Mouse (Mus musculus): Measurements from ENCODE around the gene Sh3bgrl2.

Sh3bgrl2 gene

DNA sequence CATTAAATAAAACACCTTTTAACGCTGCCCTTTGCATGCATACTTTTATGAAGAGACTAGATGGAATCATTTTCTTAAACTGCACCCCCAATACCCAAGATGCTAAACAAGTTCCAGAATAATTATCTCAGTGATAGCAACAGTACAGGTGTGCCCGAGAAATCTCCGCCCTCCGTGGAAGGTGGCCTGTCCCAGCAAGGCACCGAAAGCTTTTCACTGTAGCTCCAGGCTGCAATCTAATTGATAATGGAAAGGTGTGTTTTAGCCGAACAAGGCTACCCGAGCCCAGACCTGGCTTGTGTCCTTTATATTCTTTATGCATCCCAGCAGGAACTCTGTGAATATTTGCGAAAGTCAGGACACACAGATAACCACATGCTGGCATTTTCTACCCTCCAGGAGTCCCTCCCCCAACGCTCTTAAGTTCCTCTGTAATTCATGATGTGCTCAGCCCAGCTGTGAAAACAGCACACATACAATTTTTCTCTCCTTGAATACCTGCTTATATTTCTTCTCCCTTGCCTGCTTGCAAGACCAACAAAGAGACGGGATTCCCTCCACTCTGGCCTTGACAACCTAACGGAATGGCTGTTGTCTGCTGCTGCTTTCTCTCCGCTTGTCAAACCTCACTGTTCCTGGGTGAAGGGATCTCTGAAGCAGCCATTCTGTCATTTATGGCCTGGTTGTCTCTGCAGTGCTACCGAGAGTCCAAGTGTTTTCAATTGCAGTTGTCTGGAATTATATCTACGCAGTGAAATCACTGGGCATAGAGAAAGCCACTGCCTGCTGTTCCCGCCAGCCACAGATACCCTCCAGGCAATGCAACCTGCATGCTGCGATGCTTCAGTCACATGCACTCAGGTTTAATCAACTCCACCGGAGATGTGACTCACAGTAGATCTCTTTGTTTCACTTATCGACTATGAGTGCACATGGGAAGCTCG, 80.8 kb downstream of the Sh3bgrl2 start:
- DNase-seq (ENCODE audit: low read depth, low spot score): no peak

DNA sequence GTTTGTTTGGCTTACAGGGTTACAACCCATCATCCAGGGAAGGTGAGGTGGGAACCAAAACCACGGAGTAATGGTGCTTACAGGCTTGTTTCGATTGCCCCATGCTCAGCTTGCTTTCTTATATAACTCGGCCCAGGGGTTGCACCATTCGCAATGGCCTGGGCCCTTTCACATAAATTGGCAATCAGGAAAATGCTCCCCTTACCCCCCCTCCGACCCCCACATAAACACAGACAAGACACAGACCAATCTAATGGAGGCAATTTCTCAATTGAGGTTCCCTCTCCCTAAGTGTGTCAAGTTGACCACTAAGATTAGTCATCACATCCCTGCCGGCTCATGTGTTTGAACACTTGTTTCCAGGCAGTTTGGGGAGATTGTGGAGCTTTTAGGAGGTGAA, 82.2 kb downstream of the Sh3bgrl2 start:
- no peak for DNase-seq (ENCODE audit: low read depth, low spot score)

DNA sequence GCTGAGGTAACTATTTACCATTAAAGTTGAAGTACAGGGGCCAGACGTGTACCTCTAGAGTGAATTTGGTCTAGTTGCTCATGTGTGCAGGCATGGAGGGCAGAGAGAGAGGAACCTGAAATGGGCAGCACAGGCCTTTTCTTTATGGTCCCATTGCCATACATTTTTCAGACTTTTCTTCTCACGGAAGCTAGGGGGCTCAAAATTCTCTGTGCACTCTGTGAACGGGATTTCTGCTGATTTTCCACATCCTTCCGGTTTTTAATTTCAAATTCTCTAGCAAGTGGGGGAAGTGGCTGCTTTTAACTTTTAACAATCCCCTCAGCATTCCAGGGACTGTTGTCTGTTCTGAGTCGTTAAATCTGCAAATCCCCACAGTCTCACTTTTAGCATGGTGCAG, 83.8 kb downstream of the Sh3bgrl2 start:
- DNase-seq (ENCODE audit: low read depth, low spot score): no peak

DNA sequence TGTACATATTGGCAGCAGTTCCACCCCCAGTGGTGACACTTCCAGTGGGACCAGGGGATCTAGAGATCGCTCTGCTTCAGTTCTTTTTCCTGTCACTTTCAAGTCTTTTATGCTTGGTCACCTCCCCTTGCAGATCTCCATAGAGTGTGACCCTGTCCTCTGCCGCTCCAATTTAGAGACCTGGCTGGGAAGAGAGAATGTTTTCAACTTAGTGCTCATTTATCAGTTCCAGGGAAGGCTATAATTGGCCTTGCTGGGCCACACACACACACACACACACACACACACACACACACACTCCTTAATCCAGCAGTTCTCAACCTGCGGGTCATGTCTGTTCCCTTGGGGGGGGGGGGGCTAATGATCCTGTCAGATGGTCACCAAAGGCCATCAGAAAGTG, 86.6 kb downstream of the Sh3bgrl2 start:
- no peak for DNase-seq (ENCODE audit: low read depth, low spot score)

DNA sequence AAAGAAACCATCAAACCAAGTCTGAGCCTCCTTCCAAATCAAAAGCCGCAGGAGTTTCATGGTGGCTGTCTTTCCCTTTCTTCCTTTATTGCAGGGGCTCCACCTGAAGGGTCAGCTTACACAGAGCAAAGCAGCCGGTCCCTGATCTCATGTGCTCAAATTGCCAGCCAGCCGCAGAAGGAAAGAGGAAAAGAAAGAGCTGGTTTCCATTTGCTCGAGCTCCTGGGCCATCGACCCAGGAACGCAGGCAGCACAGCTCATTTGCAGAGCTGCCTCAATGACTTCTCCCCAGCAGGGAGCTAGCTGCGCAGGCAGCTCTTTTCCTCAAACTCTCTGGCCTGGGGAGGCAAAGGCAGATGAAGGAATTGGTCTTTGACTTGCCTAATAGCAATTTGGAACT, 87.9 kb downstream of the Sh3bgrl2 start:
- DNase-seq (ENCODE audit: low read depth, low spot score): no peak

DNA sequence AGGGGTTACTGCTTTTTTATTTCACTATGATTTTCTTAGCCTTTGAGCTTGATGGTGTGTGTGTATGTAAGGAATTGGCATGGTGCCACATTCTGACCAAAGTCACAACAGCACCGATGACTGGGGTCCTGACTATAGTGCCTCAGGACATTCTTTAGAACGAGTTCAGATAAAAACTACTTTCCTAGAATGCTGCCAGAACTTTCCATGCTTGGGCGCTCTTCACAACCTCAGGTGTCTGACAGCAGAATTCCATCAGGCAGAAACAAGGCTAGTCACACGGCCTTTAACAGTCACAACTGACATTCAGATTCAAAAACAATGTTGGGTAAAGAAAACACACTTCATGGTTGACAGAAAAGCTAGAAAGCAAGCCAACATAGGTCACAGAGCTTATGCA, 95.0 kb downstream of the Sh3bgrl2 start:
- no peak for DNase-seq (ENCODE audit: low read depth, low spot score)

DNA sequence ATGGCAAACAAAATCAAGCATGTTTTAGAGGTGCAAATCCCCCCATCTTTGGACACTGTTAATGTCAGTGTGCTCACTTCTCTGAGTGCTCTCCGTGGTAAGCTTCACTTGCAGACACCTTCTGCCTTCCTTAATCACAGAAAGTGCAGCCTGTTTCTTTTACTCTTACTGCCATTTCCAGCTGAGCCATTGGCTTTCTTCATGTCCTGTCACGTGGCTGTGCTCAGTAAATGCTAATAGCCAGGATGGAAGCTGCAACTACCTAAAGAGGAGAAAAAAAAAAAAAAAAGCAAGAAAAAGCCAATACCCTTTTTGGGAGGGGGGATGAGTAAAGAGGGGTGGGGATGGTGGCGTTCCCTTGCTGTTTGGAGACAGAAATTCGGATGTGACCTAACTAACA, 95.7 kb downstream of the Sh3bgrl2 start:
- DNase-seq (ENCODE audit: low read depth, low spot score): no peak

DNA sequence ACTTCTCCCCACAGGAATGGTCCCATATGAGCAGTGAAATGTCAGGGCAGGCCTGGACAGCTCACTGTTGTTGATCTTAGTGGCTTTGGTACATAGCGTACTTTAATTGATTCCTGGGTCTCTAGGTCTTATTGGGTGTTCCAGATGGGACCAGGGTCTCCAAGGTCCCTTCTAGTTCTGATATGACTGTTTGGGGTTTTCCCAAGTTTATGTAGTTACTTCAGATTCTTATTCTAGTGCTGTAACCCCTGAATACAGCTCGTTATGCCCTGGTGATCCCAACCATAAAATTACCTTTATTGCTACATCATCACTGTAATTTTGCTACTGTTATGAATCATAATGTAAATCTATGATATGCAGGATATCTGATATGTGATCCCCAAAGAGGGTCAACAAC, 98.1 kb downstream of the Sh3bgrl2 start:
- no peak for DNase-seq (ENCODE audit: low read depth, low spot score)

DNA sequence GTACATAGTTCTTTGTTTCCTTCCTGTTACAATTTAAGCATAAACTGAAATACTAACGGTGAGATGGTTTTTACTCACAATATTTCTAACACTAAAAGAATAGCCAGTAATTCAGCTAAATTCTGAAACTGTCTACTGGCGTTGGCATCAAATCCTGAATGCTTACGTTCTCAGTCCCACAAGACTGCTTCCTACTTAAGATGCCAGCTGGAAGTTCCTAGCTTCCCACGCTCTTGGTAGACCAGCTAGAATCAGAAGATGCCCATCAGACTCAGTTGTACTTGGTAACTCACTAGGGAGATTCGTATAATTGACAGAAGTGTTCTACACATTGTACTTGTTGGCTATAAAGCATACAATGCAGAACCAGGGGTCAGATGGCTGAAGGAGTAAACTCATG, 98.6 kb downstream of the Sh3bgrl2 start:
- DNase-seq (ENCODE audit: low read depth, low spot score): no peak

DNA sequence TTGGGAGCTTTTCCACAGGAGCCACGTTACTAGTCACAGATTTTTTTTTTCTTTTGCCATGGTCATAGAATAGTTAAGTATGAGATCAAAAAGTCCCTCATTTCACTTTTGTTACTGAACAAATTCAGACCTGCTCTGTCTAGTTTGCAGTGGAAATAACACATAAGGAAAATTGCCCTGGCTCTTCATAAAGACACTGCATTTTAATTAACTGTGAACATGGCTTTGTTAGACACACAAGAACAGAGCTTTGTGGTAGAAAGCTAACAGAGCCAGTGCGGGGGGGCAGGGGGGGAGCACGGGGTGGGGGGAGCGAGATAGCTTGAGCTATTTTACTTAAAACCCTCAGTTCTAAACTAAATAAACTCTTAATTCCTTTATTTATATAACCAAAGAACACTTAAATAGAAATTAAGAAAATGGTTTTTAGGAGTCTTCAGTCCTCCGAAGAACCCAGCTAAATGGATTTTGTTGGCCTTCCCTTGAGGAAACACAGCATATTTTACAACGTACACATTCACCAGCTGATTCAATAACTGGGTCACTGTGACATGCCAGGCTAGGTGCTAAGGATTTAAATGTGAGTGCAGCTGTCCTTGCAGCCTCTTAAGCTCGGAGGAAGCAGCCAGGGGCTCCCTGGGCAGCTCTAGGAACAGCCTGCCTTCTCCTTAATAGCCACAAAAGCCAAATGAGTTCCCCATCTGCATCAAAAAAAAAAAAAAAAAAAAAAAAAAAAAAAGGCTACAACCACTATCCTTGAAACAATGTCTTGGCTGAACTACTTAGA, 100.0 kb downstream of the Sh3bgrl2 start:
- DNase-seq (ENCODE audit: low read depth, low spot score): no peak

DNA sequence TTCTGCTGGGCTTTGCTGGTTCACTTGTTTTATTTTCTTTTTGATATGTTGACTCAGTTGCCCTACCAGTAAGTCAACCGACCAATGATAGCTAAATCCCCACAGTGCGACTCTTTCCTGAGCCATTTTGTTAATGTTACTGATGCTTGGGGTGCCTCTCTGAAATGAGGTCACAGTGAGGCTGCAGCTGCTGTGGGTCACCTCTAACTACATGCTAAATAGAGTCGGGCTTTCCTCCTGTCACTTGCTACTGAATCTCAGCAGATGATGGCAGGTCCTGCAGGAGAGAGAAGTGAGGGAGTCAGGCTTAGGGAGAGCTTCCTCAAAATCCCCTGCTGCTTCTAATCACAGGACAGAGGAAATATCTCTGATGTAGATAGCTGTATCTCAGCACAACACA, 100.6 kb downstream of the Sh3bgrl2 start:
- DNase-seq (ENCODE audit: low read depth, low spot score): no peak

DNA sequence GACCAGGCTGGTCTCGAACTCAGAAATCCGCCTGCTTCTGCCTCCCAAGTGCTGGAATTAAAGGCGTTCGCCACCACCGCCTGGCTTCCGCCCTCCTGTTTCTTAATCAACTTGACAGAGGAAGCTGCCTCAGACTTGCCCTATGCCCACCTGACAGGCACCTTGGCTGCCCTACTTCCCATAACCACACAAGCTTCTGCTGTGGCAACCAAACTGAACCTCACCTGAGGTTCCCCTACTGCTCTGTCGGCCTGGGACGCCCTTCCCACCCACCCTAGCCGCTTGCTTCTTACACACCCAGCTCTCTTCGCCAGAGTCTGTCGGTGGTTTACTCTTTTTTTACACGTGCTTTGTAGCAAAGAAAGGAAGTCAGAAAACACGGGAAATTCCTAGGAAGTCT, 103.9 kb downstream of the Sh3bgrl2 start:
- DNase-seq (ENCODE audit: low read depth, low spot score): no peak

DNA sequence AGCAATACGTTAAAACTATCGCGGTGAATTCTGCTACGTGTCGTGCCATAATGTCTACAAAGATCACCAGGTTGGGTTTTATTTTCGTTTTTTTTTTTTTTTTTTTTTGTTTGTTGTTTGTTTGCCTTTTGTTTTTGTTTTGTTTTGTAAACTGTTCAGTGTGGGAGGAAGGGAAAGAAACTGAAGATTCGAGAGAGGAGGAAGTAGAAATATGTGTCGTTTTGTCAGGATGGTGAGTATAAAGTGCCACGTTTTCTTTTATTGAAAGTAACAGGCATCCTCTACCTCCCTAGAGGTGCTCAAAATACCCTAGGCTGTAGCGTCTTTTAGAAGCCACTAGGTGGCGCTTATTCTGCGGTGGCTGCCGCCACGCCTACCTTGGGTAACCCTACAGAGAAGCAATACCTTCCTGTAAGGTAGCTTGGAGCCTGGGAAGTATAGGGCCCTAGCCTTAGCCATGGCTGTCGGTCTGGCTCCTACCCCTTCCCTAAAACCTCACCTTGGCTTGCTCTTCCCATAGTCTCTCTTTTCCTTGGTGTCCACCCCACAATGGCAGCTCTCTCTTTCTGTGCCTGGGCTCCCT, 104.6 kb downstream of the Sh3bgrl2 start:
- DNase-seq (ENCODE audit: low read depth, low spot score): no peak

DNA sequence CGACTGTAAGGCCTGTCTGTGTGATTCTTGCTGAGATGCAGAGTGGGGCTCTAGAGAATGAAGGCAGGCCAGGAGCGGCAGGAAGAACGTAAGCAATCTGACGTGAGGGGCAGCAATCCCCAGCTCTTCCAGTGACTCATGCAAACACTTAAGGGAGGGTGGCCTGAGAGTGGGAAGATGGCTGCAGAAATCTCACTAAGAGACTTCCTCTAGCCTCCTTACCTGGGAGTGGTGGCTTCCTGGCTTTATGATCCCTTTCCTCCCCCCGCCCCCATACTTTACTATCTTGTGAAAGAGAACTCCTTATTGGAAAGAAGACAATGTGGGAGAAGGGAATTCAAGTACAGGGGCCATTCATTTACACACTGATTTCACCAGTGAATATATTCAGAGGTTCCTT, 106.5 kb downstream of the Sh3bgrl2 start:
- no peak for DNase-seq (ENCODE audit: low read depth, low spot score)

DNA sequence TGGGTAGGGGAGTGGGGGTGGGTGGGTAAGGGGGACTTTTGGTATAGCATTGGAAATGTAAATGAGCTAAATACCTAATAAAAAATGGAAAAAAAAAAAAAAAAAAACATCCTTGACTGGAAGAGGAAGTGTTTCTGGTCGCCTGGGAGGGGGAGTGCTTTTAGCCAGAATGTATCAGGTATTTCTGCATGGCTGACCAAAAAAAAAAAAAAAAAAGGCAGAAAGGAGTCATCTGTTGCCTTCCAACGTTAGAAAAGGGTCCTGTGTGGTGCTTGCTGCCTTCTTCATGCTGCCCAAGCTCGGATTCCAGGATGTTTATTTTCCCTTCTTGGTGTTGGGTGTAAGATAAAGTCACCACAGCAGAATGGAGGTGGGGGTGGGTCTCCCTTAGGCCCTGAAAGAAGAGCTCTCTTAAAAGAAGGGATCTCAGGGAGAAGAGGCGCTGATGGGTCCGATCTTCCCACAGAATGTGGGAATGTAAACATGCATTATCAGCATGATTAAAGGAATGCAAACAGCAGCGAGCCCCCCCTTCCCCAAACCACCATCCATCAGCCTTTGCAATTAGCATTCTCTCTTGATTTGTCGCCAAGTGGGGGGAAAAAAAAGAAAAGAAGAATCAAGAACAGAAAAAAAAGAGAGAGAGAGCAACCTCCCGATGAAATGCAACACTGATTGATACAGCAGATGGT, 109.0 kb downstream of the Sh3bgrl2 start:
- DNase-seq (ENCODE audit: low read depth, low spot score): no peak

DNA sequence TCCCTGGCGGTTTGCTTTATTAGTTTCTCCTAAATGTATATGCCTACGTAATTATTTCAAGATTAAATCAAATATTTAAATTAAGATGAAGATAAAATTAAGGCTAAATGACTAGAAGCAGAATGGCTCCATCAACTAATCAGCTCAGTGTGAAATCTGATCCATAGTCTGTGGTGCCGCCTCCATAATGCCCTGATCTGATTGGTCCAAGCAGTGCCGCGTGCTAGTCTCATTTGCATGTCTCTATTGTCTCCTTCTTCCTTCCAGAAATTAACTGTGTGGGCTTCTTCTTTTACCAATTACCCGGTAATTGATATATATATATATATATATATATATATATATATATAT, 109.5 kb downstream of the Sh3bgrl2 start:
- DNase-seq (ENCODE audit: low read depth, low spot score): no peak

DNA sequence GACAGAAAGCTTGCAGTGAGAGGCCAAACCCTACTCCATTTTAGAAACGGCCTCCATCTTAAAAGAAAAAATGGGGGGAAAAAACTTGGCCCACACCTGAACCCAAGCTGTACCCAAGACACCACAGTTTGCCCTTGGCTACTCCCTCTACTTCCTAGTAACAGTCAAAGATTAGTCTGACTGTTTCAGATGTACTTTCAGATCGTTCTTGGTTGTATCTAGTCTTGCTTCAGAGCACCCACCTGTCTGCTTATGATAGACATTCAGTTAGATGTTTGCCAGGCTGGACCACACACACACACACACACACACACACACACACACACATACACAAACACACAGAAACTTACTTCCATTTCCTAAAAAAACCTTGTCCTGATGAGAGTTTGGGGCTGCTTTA, 111.0 kb downstream of the Sh3bgrl2 start:
- DNase-seq (ENCODE audit: low read depth, low spot score): no peak

DNA sequence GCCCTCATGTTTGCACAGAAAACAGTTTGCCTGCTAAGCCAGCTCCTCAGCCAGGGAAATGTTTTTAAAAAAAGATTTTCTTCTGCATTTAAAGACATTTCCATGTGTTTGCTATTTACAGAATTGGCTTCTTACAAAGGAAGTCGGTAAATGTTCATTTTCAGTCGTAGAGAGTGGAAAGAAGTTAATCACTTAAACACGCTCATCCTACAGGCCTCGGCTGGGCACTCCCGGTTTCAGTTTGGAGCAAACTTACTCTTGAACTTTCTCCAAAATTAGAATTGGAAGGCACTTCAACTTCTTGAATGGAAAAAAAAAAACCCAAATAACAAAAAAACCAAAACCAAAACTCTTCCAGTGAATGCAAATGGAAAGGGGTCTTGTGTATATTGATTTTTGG, 113.7 kb downstream of the Sh3bgrl2 start:
- no peak for DNase-seq (ENCODE audit: low read depth, low spot score)

DNA sequence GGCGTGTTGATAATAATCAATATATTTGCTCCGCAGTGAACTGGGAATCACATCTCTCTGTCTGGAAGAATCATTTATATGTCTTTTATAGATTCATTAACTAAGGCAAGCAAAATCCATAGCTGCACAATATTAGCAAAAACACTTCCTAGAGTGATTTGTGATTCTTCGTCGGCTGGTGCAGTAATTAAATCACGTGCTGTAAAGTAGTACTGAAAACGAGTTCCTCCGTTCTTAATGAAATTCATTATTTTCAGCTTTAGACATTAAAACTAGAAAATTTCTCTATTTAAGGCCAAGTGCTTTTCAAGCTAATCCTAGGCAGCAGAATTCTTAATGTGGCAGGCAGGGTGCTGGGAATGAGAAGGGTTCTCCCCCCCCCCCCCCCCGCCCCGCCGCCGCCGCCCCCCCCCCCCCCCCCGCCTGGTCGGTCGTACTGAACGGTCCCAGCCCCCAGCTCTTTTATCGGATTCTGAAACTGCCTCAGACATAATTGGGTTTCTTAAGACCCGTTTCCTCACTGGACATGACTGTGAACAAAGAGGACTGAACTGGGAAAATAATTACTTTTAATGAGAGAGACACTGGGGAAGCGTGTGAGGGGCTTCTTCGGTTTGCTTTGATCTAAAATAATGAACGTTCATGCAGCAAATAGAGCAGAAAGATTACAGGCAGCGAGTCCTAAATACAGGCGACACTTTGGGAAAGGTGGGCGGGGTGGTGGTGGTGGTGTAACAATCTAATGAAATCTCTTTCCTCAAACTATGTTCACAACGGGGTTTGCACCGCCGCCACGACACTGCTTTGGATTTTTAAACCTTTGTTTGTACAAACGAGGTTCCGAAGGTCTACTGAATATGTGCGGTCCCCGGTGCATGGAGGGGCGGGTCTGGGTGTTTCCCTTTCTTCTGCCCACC, 116.1 kb downstream of the Sh3bgrl2 start:
- no peak for DNase-seq (ENCODE audit: low read depth, low spot score)

DNA sequence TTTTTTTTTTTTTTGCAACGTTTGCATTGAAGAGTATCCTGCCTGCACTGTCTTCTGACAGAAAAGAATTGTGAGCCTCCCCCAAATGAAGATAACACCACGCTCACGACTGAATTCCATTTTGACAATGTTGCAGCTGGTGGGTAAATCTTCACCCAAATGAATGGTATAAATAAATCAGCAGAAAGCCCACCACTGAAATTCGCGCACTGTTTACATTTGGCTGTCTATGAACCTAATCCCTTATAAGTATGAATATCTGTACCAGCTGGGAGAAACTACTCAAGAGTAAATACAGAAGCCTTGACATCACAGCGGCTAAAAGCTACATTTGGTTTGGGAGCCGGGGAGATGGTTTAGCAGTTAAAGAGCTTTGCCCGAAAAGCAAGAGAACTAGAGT, 116.8 kb downstream of the Sh3bgrl2 start:
- no peak for DNase-seq (ENCODE audit: low read depth, low spot score)

DNA sequence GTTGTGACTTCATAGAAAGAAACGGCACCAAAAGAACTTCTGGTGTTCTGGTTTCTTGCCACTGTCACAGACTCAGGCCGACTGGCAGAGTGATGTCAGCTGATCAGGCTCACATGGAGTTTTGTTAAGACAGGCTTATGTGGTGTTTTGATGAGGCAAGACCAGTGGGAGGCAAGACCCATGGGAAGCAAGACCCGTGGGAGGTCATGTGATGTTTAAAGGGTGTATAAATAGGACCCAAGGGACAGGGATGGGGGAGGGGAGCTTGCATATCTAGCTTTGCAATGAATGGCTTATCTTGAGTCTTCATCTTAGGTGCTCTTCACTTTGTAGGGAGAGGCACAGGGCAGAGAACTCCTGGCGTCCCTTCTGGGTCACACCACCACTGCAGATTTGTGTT, 118.9 kb downstream of the Sh3bgrl2 start:
- DNase-seq (ENCODE audit: low read depth, low spot score): no peak
